13 mouse cellular contexts compared by ENCODE assay signal in genomic region chr3:41586917-41587316, GRCm38 (mm10). TPM values are rescaled to one million over a fixed set of nuclear protein-coding genes. Genes with fewer than 3 reads are reported as not detected.
DNase-seq lines count a peak whose midpoint lies in the region; ATAC-seq and TF ChIP-seq lines count a peak whose summit lies in the region.
"Had no signal": no experiment of that assay in that cellular context is flagged by ENCODE, and none has a peak within 500 bp of the region (broad histone marks: within the 10 kb centered on the region; RNA-seq: fewer than 3 reads in every experiment).

No protein-coding gene starts in this region.

- CTCF ChIA-PET in Patski (lab: Charles Lee), result interaction anchor here (1.4 to 1.5 kb wide), 2 partner anchors 10 to 404 kb away, joined by 4 read pairs; no protein-coding TSS in a partner anchor

- H3K4me1 ChIP-seq in heart, embryonic 16.5 days (ENCODE audit: control insufficient read depth, insufficient read depth, low read length), result peaks cover 61% of the 10 kb centered on the region
- H3K4me1 ChIP-seq in intestine, postnatal 0 days (replicated peaks; ENCODE audit: control insufficient read depth, insufficient read depth, low read length), result peaks cover 30% of the 10 kb centered on the region

- intact Hi-C loops in heart, postnatal 25 days (cut with DNase I), result no loop called here

- POLR2A ChIA-PET in Patski (lab: Charles Lee), result interaction anchor here (0.5 to 1.2 kb wide), 2 partner anchors 11 to 38 kb away, joined by 3 read pairs; no protein-coding TSS in a partner anchor

- peak overlapping the region; percentile 1; the same call in 1 of the 2 replicates for H3K27ac ChIP-seq in heart, embryonic 16.5 days (ENCODE audit: low read length)
- peak overlapping the region; percentile 82 for H3K27ac ChIP-seq in intestine, postnatal 0 days (ENCODE audit: low read depth, low read length)
- H3K27ac ChIP-seq: embryonic facial prominence, embryonic 13.5 days; hindbrain, embryonic 12.5 days; limb, embryonic 10.5 days; midbrain, embryonic 15.5 days had no signal

- no peak overlapping the region for H3K4me3 ChIP-seq in heart, embryonic 16.5 days (ENCODE audit: low read length)
- H3K4me3 ChIP-seq in intestine, postnatal 0 days (ENCODE audit: low read depth, low read length), result no peak overlapping the region
- H3K4me3 ChIP-seq: embryonic facial prominence, embryonic 13.5 days; hindbrain, embryonic 12.5 days; limb, embryonic 10.5 days; midbrain, embryonic 15.5 days had no signal

- in situ Hi-C loops in Patski (cut with MboI; ENCODE audit: low pct_unique_long_range_greater_than_20kb), result no loop called here

- H3K36me3 ChIP-seq in heart, embryonic 16.5 days (ENCODE audit: control insufficient read depth, insufficient read depth), result no peaks in the 10 kb centered on the region; the same call in 1 of the 2 replicates
- H3K36me3 ChIP-seq in intestine, postnatal 0 days (ENCODE audit: control insufficient read depth, insufficient read depth), result peaks cover 12% of the 10 kb centered on the region; the same call in 1 of the 2 replicates
- H3K36me3 ChIP-seq: midbrain, embryonic 15.5 days had no signal

- H3K27me3 ChIP-seq in heart, embryonic 16.5 days (ENCODE audit: control insufficient read depth, insufficient read depth, low read length), result no peaks in the 10 kb centered on the region
- no peaks in the 10 kb centered on the region for H3K27me3 ChIP-seq in Patski
- no peaks in the 10 kb centered on the region for H3K27me3 ChIP-seq in intestine, postnatal 0 days (replicated peaks; ENCODE audit: control insufficient read depth, insufficient read depth, low read length)
- H3K27me3 ChIP-seq: embryonic facial prominence, embryonic 13.5 days; hindbrain, embryonic 12.5 days; midbrain, embryonic 15.5 days had no signal

- no peak for TF ChIP-seq CTCF in Patski (IDR thresholded peaks at IDR 0.05)
- TF ChIP-seq CTCF in intestine, postnatal 0 days (IDR thresholded peaks at IDR 0.05; ENCODE audit: low read depth), result no peak

- no peaks in the 10 kb centered on the region for H3K9me3 ChIP-seq in heart, embryonic 16.5 days (replicated peaks; ENCODE audit: control insufficient read depth, low read length)
- H3K9me3 ChIP-seq in intestine, postnatal 0 days (ENCODE audit: control insufficient read depth), result no peaks in the 10 kb centered on the region
- H3K9me3 ChIP-seq: embryonic facial prominence, embryonic 13.5 days; hindbrain, embryonic 12.5 days; limb, embryonic 10.5 days; midbrain, embryonic 15.5 days had no signal

- H3K4me2 ChIP-seq in heart, embryonic 16.5 days (ENCODE audit: low read depth, low read length), result no peak overlapping the region
- peak overlapping the region; percentile 37 for H3K4me2 ChIP-seq in intestine, postnatal 0 days (replicated peaks; ENCODE audit: low read depth)
- H3K4me2 ChIP-seq: embryonic facial prominence, embryonic 13.5 days; hindbrain, embryonic 12.5 days; lung, embryonic 14.5 days; midbrain, embryonic 15.5 days had no signal

- no peak overlapping the region for H3K9ac ChIP-seq in heart, embryonic 16.5 days (ENCODE audit: low read length)
- no peak overlapping the region for H3K9ac ChIP-seq in intestine, postnatal 0 days (ENCODE audit: low read depth, low read length)
- H3K9ac ChIP-seq: embryonic facial prominence, embryonic 13.5 days; hindbrain, embryonic 12.5 days; lung, embryonic 14.5 days; midbrain, embryonic 15.5 days had no signal

- no peak for ATAC-seq in heart, embryonic 16.5 days (replicated peaks; ENCODE audit: extremely low read depth, insufficient read depth, low FRiP score)
- peak; percentile 40 for ATAC-seq in Patski
- ATAC-seq in intestine, postnatal 0 days, result peak; percentile 62
- ATAC-seq in erythroblast, adult 5-6 weeks (replicated peaks; ENCODE audit: low FRiP score, poor library complexity, severe bottlenecking), result no peak
- ATAC-seq: midbrain, embryonic 15.5 days had no signal

- DNase-seq in adrenal gland, adult (ENCODE audit: inconsistent age in 2 of 2, low spot score in 1 of 2), result peak; percentile 53 to 80
- no peak for DNase-seq in adrenal gland, postnatal 25 days
- no peak for DNase-seq in heart, postnatal 25 days (ENCODE audit: low spot score)
- no peak for DNase-seq in Patski (ENCODE audit: low read depth, low spot score)
- DNase-seq in layer of hippocampus, adult 11-12 months (ENCODE audit: low spot score), result no peak

- WGBS in heart, embryonic 16.5 days, result 67% methylated on average over 7 of the region's 7 CpGs
- WGBS in intestine, postnatal 0 days, result 36% methylated on average over 7 of the region's 7 CpGs

RNA-seq across cellular contexts. Expression of gene Jade1, which starts 31.4 kb away (rescaled TPM):
- 50.1 and 56.5 TPM in 2 replicates for total RNA-seq in adrenal gland, postnatal 25 days (2021)
- 13.4 and 14.8 TPM in 2 replicates for polyA plus RNA-seq in heart, embryonic 16.5 days (2015; fragmentation: Nextera tagmentation; extraction: Ambion mirVana)
- 10 to 100 TPM; 29.9 to 36.7 TPM for total RNA-seq in heart, postnatal 25 days (2021)
- polyA plus RNA-seq in Patski (2021), result 48.1 TPM
- 15.3 and 18.4 TPM in 2 replicates for polyA plus RNA-seq in intestine, postnatal 0 days (2015; fragmentation: Nextera tagmentation; extraction: Ambion mirVana)
- total RNA-seq in erythroblast, adult 5-6 weeks (2015; ENCODE audit: low replicate concordance), result 11.9 and 14.4 TPM in 2 replicates
- total RNA-seq in erythroblast, adult 5-6 weeks (2017; ENCODE audit: low replicate concordance), result 23.9 and 35.4 TPM in 2 replicates

Comparison
In these comparisons a context has a peak if more than half of its experiments do, and no peak if none do; other contexts are left out.
1. DNase-seq: peak in adrenal gland, adult (2 of 2); none in adrenal gland, postnatal 25 days (single experiment), heart, postnatal 25 days (single experiment), Patski (single experiment) and layer of hippocampus, adult 11-12 months (single experiment).
2. ATAC-seq: peak in Patski (single experiment) and intestine, postnatal 0 days (single experiment); none in heart, embryonic 16.5 days (single experiment) and erythroblast, adult 5-6 weeks (single experiment).